Comparison of ENCODE assay signal across 27 mouse cellular contexts in the genomic region with DNA sequence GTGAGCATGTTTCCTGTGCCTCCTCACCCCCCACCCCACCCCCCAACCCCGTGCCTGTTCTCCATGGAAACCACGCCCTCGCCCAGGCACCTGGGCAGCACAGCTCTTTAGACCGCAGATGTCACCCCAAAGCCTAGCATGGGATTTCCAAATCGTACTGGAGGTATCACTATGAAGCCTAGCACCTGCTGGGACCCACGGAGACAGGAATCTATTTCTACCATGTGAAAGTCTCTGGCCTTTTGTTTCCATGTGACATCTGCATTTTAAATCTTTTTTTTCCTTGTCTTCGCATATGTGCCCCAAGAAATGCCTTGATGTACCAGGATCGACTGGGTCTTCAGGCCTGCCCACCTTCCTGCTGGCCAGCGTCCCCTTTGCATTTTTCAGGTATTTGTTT.
"Had no signal": no experiment of that assay in that cellular context is flagged by ENCODE, and none has a peak within 500 bp of the region (broad histone marks: within the 10 kb centered on the region; RNA-seq: fewer than 3 reads in every experiment).

No protein-coding gene starts in this region.

- H3K27me3 ChIP-seq: embryonic facial prominence, embryonic 12.5 days; embryonic facial prominence, embryonic 15.5 days; forebrain, embryonic 12.5 days; forebrain, embryonic 13.5 days; forebrain, embryonic 15.5 days had no signal

- H3K9ac ChIP-seq: embryonic facial prominence, embryonic 12.5 days; embryonic facial prominence, embryonic 13.5 days; embryonic facial prominence, embryonic 15.5 days; forebrain, embryonic 12.5 days; forebrain, embryonic 13.5 days; forebrain, embryonic 15.5 days; forebrain, postnatal 0 days had no signal

- H3K36me3 ChIP-seq: embryonic facial prominence, embryonic 10.5 days; embryonic facial prominence, embryonic 12.5 days; embryonic facial prominence, embryonic 13.5 days; embryonic facial prominence, embryonic 15.5 days; forebrain, embryonic 10.5 days; forebrain, embryonic 12.5 days; forebrain, embryonic 15.5 days had no signal

- H3K9me3 ChIP-seq: embryonic facial prominence, embryonic 10.5 days; embryonic facial prominence, embryonic 12.5 days; embryonic facial prominence, embryonic 13.5 days; embryonic facial prominence, embryonic 15.5 days; forebrain, embryonic 10.5 days; forebrain, embryonic 12.5 days; forebrain, embryonic 13.5 days; forebrain, embryonic 15.5 days had no signal

- H3K4me1 ChIP-seq: embryonic facial prominence, embryonic 12.5 days; embryonic facial prominence, embryonic 15.5 days had no signal

- ATAC-seq: forebrain, embryonic 13.5 days; forebrain, embryonic 14.5 days; forebrain, embryonic 15.5 days; forebrain, embryonic 16.5 days; forebrain, postnatal 0 days had no signal

- DNase-seq: cerebellum, adult 9-10 months; cerebellum, adult 9-11 months; cerebellum, postnatal 10 days; cerebellum, postnatal 14 days; cerebellum, postnatal 25 days; cerebellum, postnatal 36 days; embryo, embryonic 11 days; forebrain, postnatal 0 days; gastrocnemius, adult 2 months; gastrocnemius, postnatal 10 days; gastrocnemius, postnatal 14 days; gastrocnemius, postnatal 25 days; gastrocnemius, postnatal 36 days; heart, adult 11 months; heart, adult 18-20 months; heart, adult 2 months had no signal

- H3K4me2 ChIP-seq: embryonic facial prominence, embryonic 12.5 days; embryonic facial prominence, embryonic 13.5 days; embryonic facial prominence, embryonic 15.5 days; forebrain, embryonic 12.5 days; forebrain, embryonic 13.5 days; forebrain, embryonic 15.5 days had no signal

- H3K4me3 ChIP-seq: embryonic facial prominence, embryonic 10.5 days; embryonic facial prominence, embryonic 12.5 days; embryonic facial prominence, embryonic 13.5 days; embryonic facial prominence, embryonic 15.5 days; erythroblast, embryonic 14.5 days; forebrain, embryonic 10.5 days; forebrain, embryonic 12.5 days; forebrain, embryonic 13.5 days; forebrain, embryonic 15.5 days; gastrocnemius, adult 2 months; heart, adult 2 months had no signal

- H3K27ac ChIP-seq: embryonic facial prominence, embryonic 10.5 days; embryonic facial prominence, embryonic 12.5 days; embryonic facial prominence, embryonic 13.5 days; embryonic facial prominence, embryonic 15.5 days; forebrain, embryonic 10.5 days; forebrain, embryonic 12.5 days; forebrain, embryonic 13.5 days; forebrain, embryonic 15.5 days; gastrocnemius, adult 2 months; heart, adult 2 months had no signal
